Mouse (Mus musculus): Measurements from ENCODE around the gene Ccnb1ip1.

- no peak for TF ChIP-seq CTCF (conservative IDR thresholded peaks at IDR 0.05 in 1 of 2, IDR thresholded peaks at IDR 0.05 in 1 of 2; ENCODE audit: low read depth in 2 of 2, low read length in 2 of 2)
- no peak for TF ChIP-seq POLR2A (IDR thresholded peaks at IDR 0.05; ENCODE audit: low read depth, low read length)
- no peak for TF ChIP-seq CHD1 (IDR thresholded peaks at IDR 0.05; ENCODE audit: low read depth, low read length)
- no peak for TF ChIP-seq HCFC1 (IDR thresholded peaks at IDR 0.05; ENCODE audit: low read depth, low read length)
- no peak for TF ChIP-seq SIN3A (IDR thresholded peaks at IDR 0.05; ENCODE audit: low read length)
- TF ChIP-seq TBP (conservative IDR thresholded peaks at IDR 0.05; ENCODE audit: low read depth, low read length) = no peak
- TF ChIP-seq NELFE (IDR thresholded peaks at IDR 0.05; ENCODE audit: low read depth, low read length) = no peak
- no peak for TF ChIP-seq IRF4 (IDR thresholded peaks at IDR 0.05; ENCODE audit: low read depth, low read length)
- no peak for TF ChIP-seq ELF1 (IDR thresholded peaks at IDR 0.05; ENCODE audit: low read depth, low read length)
- TF ChIP-seq MAX (IDR thresholded peaks at IDR 0.05; ENCODE audit: low read length) = no peak
- TF ChIP-seq MXI1 (IDR thresholded peaks at IDR 0.05; ENCODE audit: low read depth, low read length) = no peak
- TF ChIP-seq RAD21 (IDR thresholded peaks at IDR 0.05; ENCODE audit: low read depth, low read length) = no peak
- TF ChIP-seq RCOR1 (conservative IDR thresholded peaks at IDR 0.05; ENCODE audit: low read depth, low read length) = no peak
Measured at GRCm38 (mm10) chr14:50804683-50805082, 2.8 kb downstream of the Ccnb1ip1 start.
